Comparison of ENCODE assay signal across 14 mouse cellular contexts in genomic region chr1:193496265-193497183, GRCm38 (mm10).
DNase-seq lines count a peak whose midpoint lies in the region; ATAC-seq and TF ChIP-seq lines count a peak whose summit lies in the region.
"Had no signal": no experiment of that assay in that cellular context is flagged by ENCODE, and none has a peak within 500 bp of the region (broad histone marks: within the 10 kb centered on the region; RNA-seq: fewer than 3 reads in every experiment).

No protein-coding gene starts in this region.

- H3K9me3 ChIP-seq in embryonic facial prominence, embryonic 11.5 days (replicated peaks; ENCODE audit: control insufficient read depth, low read length), result no peaks in the 10 kb centered on the region
- no peaks in the 10 kb centered on the region for H3K9me3 ChIP-seq in embryonic facial prominence, embryonic 10.5 days
- no peaks in the 10 kb centered on the region for H3K9me3 ChIP-seq in CH12.LX (replicated peaks; ENCODE audit: low read length)
- H3K9me3 ChIP-seq in forebrain, embryonic 10.5 days, result no peaks in the 10 kb centered on the region
- no peaks in the 10 kb centered on the region for H3K9me3 ChIP-seq in hindbrain, embryonic 16.5 days (ENCODE audit: control insufficient read depth, low read length)
- H3K9me3 ChIP-seq: liver, embryonic 15.5 days had no signal

- H3K36me3 ChIP-seq in embryonic facial prominence, embryonic 11.5 days (replicated peaks; ENCODE audit: control insufficient read depth, insufficient read depth, low read depth, low read length), result no peaks in the 10 kb centered on the region
- no peaks in the 10 kb centered on the region for H3K36me3 ChIP-seq in embryonic facial prominence, embryonic 10.5 days (replicated peaks)
- no peaks in the 10 kb centered on the region for H3K36me3 ChIP-seq in CH12.LX (replicated peaks in 1 of 2; ENCODE audit: control insufficient read depth in 1 of 2, insufficient read depth in 1 of 2, low read length in 1 of 2)
- H3K36me3 ChIP-seq in forebrain, embryonic 10.5 days (replicated peaks), result no peaks in the 10 kb centered on the region
- no peaks in the 10 kb centered on the region for H3K36me3 ChIP-seq in hindbrain, embryonic 16.5 days (ENCODE audit: control insufficient read depth, insufficient read depth, low read length)
- H3K36me3 ChIP-seq: liver, embryonic 15.5 days had no signal

- no peaks in the 10 kb centered on the region for H3K79me2 ChIP-seq in CH12.LX (replicated peaks; ENCODE audit: control insufficient read depth, extremely low read depth, insufficient read depth, poor library complexity, severe bottlenecking)

- no peaks in the 10 kb centered on the region for H3K4me1 ChIP-seq in embryonic facial prominence, embryonic 11.5 days (ENCODE audit: control insufficient read depth, insufficient read depth, low read length)
- peaks cover 9% of the 10 kb centered on the region for H3K4me1 ChIP-seq in embryonic facial prominence, embryonic 10.5 days
- no peaks in the 10 kb centered on the region for H3K4me1 ChIP-seq in CH12.LX (ENCODE audit: control insufficient read depth in 1 of 2, insufficient read depth in 2 of 2)
- peaks cover 23% of the 10 kb centered on the region for H3K4me1 ChIP-seq in forebrain, embryonic 10.5 days
- peaks cover 4% of the 10 kb centered on the region for H3K4me1 ChIP-seq in hindbrain, embryonic 16.5 days (ENCODE audit: control insufficient read depth, insufficient read depth, low read depth, low read length)
- H3K4me1 ChIP-seq: liver, embryonic 15.5 days had no signal

- ATAC-seq in embryonic facial prominence, embryonic 11.5 days (replicated peaks; ENCODE audit: insufficient number of reproducible peaks, low FRiP score, low TSS enrichment, low read depth), result peak; percentile 76; the same call in 1 of the 2 replicates
- ATAC-seq in hindbrain, embryonic 16.5 days, result 0 out of 2 replicates have a peak, but pooled peaks have one; percentile 17

- in situ Hi-C loops in CH12.LX (cut with MboI; ENCODE audit: low pct_ligation_motif_present, low pct_unique_long_range_greater_than_20kb, low sequenced_read_pairs), result no loop called here

- no peak overlapping the region for H3K27ac ChIP-seq in embryonic facial prominence, embryonic 11.5 days (replicated peaks; ENCODE audit: low read depth, low read length)
- H3K27ac ChIP-seq in embryonic facial prominence, embryonic 10.5 days (replicated peaks), result no peak overlapping the region; the same call in 1 of the 2 replicates
- no peak overlapping the region for H3K27ac ChIP-seq in CH12.LX (ENCODE audit: insufficient read depth, low read depth)
- H3K27ac ChIP-seq in forebrain, embryonic 10.5 days, result peak overlapping the region; percentile 15; the same call in 1 of the 2 replicates
- H3K27ac ChIP-seq in hindbrain, embryonic 16.5 days (ENCODE audit: low read depth, low read length), result no peak overlapping the region
- H3K27ac ChIP-seq: gastrocnemius, adult 2 months; liver, embryonic 15.5 days had no signal

- H3K4me2 ChIP-seq in embryonic facial prominence, embryonic 11.5 days (ENCODE audit: low read depth, low read length), result no peak overlapping the region
- H3K4me2 ChIP-seq in CH12.LX (ENCODE audit: insufficient read depth, low read depth, poor library complexity, severe bottlenecking), result peak overlapping the region; percentile 15; the same call in 1 of the 2 replicates
- H3K4me2 ChIP-seq in hindbrain, embryonic 16.5 days (ENCODE audit: low read length), result no peak overlapping the region
- H3K4me2 ChIP-seq: liver, embryonic 15.5 days had no signal

- TF ChIP-seq RAD21 in CH12.LX (IDR thresholded peaks at IDR 0.05; ENCODE audit: low read depth, low read length), result no peak

- dilution Hi-C loops in CH12.LX (cut with MboI; ENCODE audit: extremely low pct_ligation_motif_present, extremely low pct_unique_long_range_greater_than_20kb, low sequenced_read_pairs), result no loop called here

- no peak for TF ChIP-seq POLR2A in CH12.LX (IDR thresholded peaks at IDR 0.05; ENCODE audit: low read depth, low read length)

- no peak for TF ChIP-seq CTCF in CH12.LX (conservative IDR thresholded peaks at IDR 0.05 in 1 of 2, IDR thresholded peaks at IDR 0.05 in 1 of 2; ENCODE audit: low read depth in 2 of 2, low read length in 2 of 2)

- TF ChIP-seq EP300 in CH12.LX (IDR thresholded peaks at IDR 0.05; ENCODE audit: low read length), result no peak

- 49% methylated on average over 9 of the region's 9 CpGs for WGBS in embryonic facial prominence, embryonic 11.5 days
- 58% methylated on average over 9 of the region's 9 CpGs for WGBS in embryonic facial prominence, embryonic 10.5 days
- 56% methylated on average over 9 of the region's 9 CpGs for WGBS in forebrain, embryonic 10.5 days
- WGBS in hindbrain, embryonic 16.5 days, result 29% methylated on average over 9 of the region's 9 CpGs

- H3K27me3 ChIP-seq in embryonic facial prominence, embryonic 11.5 days (ENCODE audit: control insufficient read depth, insufficient read depth, low read length), result no peaks in the 10 kb centered on the region
- H3K27me3 ChIP-seq in embryonic facial prominence, embryonic 10.5 days (replicated peaks; ENCODE audit: low read depth, poor library complexity, severe bottlenecking), result 0 out of 2 replicates have a peak, but pooled peaks cover 6% of the 10 kb centered on the region
- H3K27me3 ChIP-seq in CH12.LX (replicated peaks), result peaks cover 62% of the 10 kb centered on the region
- H3K27me3 ChIP-seq in forebrain, embryonic 10.5 days (ENCODE audit: poor library complexity, severe bottlenecking), result no peaks in the 10 kb centered on the region
- no peaks in the 10 kb centered on the region; the same call in 1 of the 2 replicates for H3K27me3 ChIP-seq in hindbrain, embryonic 16.5 days (replicated peaks; ENCODE audit: control insufficient read depth, insufficient read depth, low read length)
- H3K27me3 ChIP-seq: liver, embryonic 15.5 days had no signal

- no peak overlapping the region for H3K9ac ChIP-seq in embryonic facial prominence, embryonic 11.5 days (replicated peaks; ENCODE audit: low read length)
- H3K9ac ChIP-seq in CH12.LX (ENCODE audit: insufficient read depth, low read depth), result no peak overlapping the region
- no peak overlapping the region for H3K9ac ChIP-seq in hindbrain, embryonic 16.5 days (ENCODE audit: low read depth, low read length)
- H3K9ac ChIP-seq: liver, embryonic 15.5 days had no signal

- no peak for DNase-seq in embryonic facial prominence, embryonic 11.5 days (ENCODE audit: low spot score)
- no peak for DNase-seq in embryonic facial prominence, embryonic 10.5 days (ENCODE audit: low spot score)
- no peak for DNase-seq in CH12.LX (ENCODE audit: extremely low read depth)
- DNase-seq in forebrain, embryonic 10.5 days (ENCODE audit: extremely low spot score, low spot score), result no peak
- no peak for DNase-seq in c-Kit-positive CD71-positive TER-119-positive erythroid progenitor cells, embryonic 14.5 days (ENCODE audit: low spot score)
- no peak for DNase-seq in testis, postnatal 14 days (ENCODE audit: low spot score)
- no peak for DNase-seq in frontal cortex, postnatal 36 days (ENCODE audit: low spot score in 2 of 2)
- DNase-seq: adrenal gland, adult 2 months; gastrocnemius, adult 2 months; kidney, adult 11 months; spleen, adult 18-20 months; thymus, adult 18-20 months had no signal

- H3K4me3 ChIP-seq in embryonic facial prominence, embryonic 11.5 days (ENCODE audit: low read depth, low read length), result no peak overlapping the region
- no peak overlapping the region for H3K4me3 ChIP-seq in embryonic facial prominence, embryonic 10.5 days
- H3K4me3 ChIP-seq in CH12.LX (replicated peaks in 1 of 3; ENCODE audit: low read depth in 2 of 3, low read length in 2 of 3, poor library complexity in 1 of 3), result no peak overlapping the region
- no peak overlapping the region for H3K4me3 ChIP-seq in forebrain, embryonic 10.5 days
- no peak overlapping the region for H3K4me3 ChIP-seq in hindbrain, embryonic 16.5 days (ENCODE audit: low read length)
- H3K4me3 ChIP-seq: gastrocnemius, adult 2 months; liver, embryonic 15.5 days had no signal

TF ChIP-seq in CH12.LX, 34 proteins besides CTCF, POLR2A, EP300 and RAD21:
- TF ChIP-seq TBP (conservative IDR thresholded peaks at IDR 0.05; ENCODE audit: low read depth, low read length), result no peak
- no peak for TF ChIP-seq CHD1 (IDR thresholded peaks at IDR 0.05; ENCODE audit: low read depth, low read length)
- TF ChIP-seq ZKSCAN1 (IDR thresholded peaks at IDR 0.05; ENCODE audit: borderline replicate concordance, low read depth, low read length), result no peak
- no peak for TF ChIP-seq NELFE (IDR thresholded peaks at IDR 0.05; ENCODE audit: low read depth, low read length)
- TF ChIP-seq ETS1 (conservative IDR thresholded peaks at IDR 0.05; ENCODE audit: low read depth, low read length), result no peak
- TF ChIP-seq SIN3A (IDR thresholded peaks at IDR 0.05; ENCODE audit: low read length), result no peak
